Mouse (Mus musculus) gastrocnemius, adult 2 months (tissue): ENCODE measurements around the gene Prkx. TPM values are rescaled to one million over a fixed set of nuclear protein-coding genes. Genes with fewer than 3 reads are reported as not detected.

Source experiments
- DNase-seq: peaks from one replicate; pipeline ENCODE4 v3.0.0; 2022
- H3K27ac ChIP-seq: fragments of 200-600 bp; 2 replicates; pipeline ENCODE4 v1.8.1; 2022; ENCODE audit warnings: mild to moderate bottlenecking
- H3K4me3 ChIP-seq: fragments of 200-600 bp; 2 replicates; pipeline ENCODE4 v1.8.1; 2022; ENCODE audit warnings: mild to moderate bottlenecking, moderate library complexity
- CTCF ChIP-seq: fragments of 200-600 bp; IDR thresholded peaks from 2 replicates; pipeline ENCODE4 v1.8.1; 2022; ENCODE audit warnings: antibody characterized with exemption, mild to moderate bottlenecking, moderate library complexity
- intact Hi-C: fragments of 180-260 bp; cut with DNase I; formaldehyde crosslinking; loops from one replicate; pipeline ENCODE4 v1.15.1; 2025
- long read RNA-seq, 2 experiments: library from polyadenylated mRNA; stranded (forward); transcript quantifications; one replicate each; pipeline ENCODE4 v2.0.0; 2021
- total RNA-seq, 2 experiments: library from RNA; stranded (reverse); gene quantifications; 2 replicates each; pipeline ENCODE4 v1.2.3; 2021

Gene Prkx
- 1 to 10 TPM; 5.8 to 7.4 TPM for total RNA-seq
- long read RNA-seq, experiment 1, full-length matches to known transcripts: 8 of 9 reads
- long read RNA-seq, experiment 1, partial matches to known transcripts: 0 of 9 reads
- long read RNA-seq, experiment 1, other reads (novel, unspliced or antisense): 1 of 9 reads
- long read RNA-seq, experiment 2, full-length matches to known transcripts: 5 of 5 reads
- long read RNA-seq, experiment 2, partial matches to known transcripts: 0 of 5 reads
- long read RNA-seq, experiment 2, other reads (novel, unspliced or antisense): 0 of 5 reads

GRCm38 (mm10) chrX:77796238-77796835 is at the start of gene Prkx:
Gene Prkx, minus strand, starts transcription at chrX:77796278.
- peak within 1 kb of the TSS; percentile 85 for H3K27ac ChIP-seq
- peak; percentile 43 for DNase-seq
- H3K4me3 ChIP-seq: peak within 1 kb of the TSS; percentile 88
- no peak for TF ChIP-seq CTCF
- intact Hi-C loops: loop anchor here (5.0 kb wide), 1 partner anchor 289 kb away; no protein-coding TSS in a partner anchor

- intact Hi-C loops: no loop called here
- TF ChIP-seq CTCF: no peak; the same call in 1 of the 2 replicates
- Histone ChIP-seq H3K4me3 (no peak overlapping the region), H3K27ac (no peak overlapping the region)
- DNase-seq: no peak
Measured at GRCm38 (mm10) chrX:77812031-77812430, 16.0 kb upstream of the Prkx start.

GRCm38 (mm10) chrX:77810608-77811206 is 14.6 kb upstream of the Prkx start:
- peak overlapping the region; percentile 92 for H3K27ac ChIP-seq
- DNase-seq: peak; percentile 40
- peak; percentile 86 for TF ChIP-seq CTCF
- intact Hi-C loops: no loop called here
- H3K4me3 ChIP-seq: peak overlapping the region; percentile 77

- peak; percentile 26 for DNase-seq
Measured at GRCm38 (mm10) chrX:77808602-77809001, 12.5 kb upstream of the Prkx start.

GRCm38 (mm10) chrX:77802293-77802692 is 6.2 kb upstream of the Prkx start:
- TF ChIP-seq CTCF: no peak
- Histone ChIP-seq H3K4me3 (no peak overlapping the region), H3K27ac (no peak overlapping the region)
- intact Hi-C loops: loop anchor here (10.0 kb wide), 1 partner anchor 147 kb away; no protein-coding TSS in a partner anchor
- no peak for DNase-seq

More at GRCm38 (mm10) chrX:77808602-77809001, 12.5 kb upstream of the Prkx start:
- H3K4me3 ChIP-seq: no peak overlapping the region
- intact Hi-C loops: loop anchor here (1.0 to 10.0 kb wide), 2 partner anchors 67 to 154 kb away; no protein-coding TSS in a partner anchor
- TF ChIP-seq CTCF: peak; percentile 75
- H3K27ac ChIP-seq: no peak overlapping the region

- intact Hi-C loops: loop anchor here (10.0 kb wide), 1 partner anchor 147 kb away; no protein-coding TSS in a partner anchor
- TF ChIP-seq CTCF: no peak
- H3K27ac ChIP-seq: no peak overlapping the region
- no peak for DNase-seq
- no peak overlapping the region for H3K4me3 ChIP-seq
Measured at GRCm38 (mm10) chrX:77801543-77801942, 5.5 kb upstream of the Prkx start.

- no peak for DNase-seq
- no peak overlapping the region for H3K27ac ChIP-seq
- H3K4me3 ChIP-seq: no peak overlapping the region
- intact Hi-C loops: loop anchor here (5.0 kb wide), 1 partner anchor 292 kb away; no protein-coding TSS in a partner anchor
- TF ChIP-seq CTCF: no peak
Measured at GRCm38 (mm10) chrX:77799554-77799953, 3.5 kb upstream of the Prkx start.

- Histone ChIP-seq H3K4me3 (no peak overlapping the region), H3K27ac (no peak overlapping the region)
- no peak for DNase-seq
- intact Hi-C loops: loop anchor here (5.0 kb wide), 1 partner anchor 290 kb away; no protein-coding TSS in a partner anchor
- no peak for TF ChIP-seq CTCF
Measured at GRCm38 (mm10) chrX:77797801-77798200, 1.7 kb upstream of the Prkx start.

GRCm38 (mm10) chrX:77796916-77797315 is 838 bp upstream of the Prkx start:
- Histone ChIP-seq H3K4me3 (peak overlapping the region; percentile 88; the same call in 1 of the 2 replicates), H3K27ac (no peak overlapping the region)
- intact Hi-C loops: loop anchor here (5.0 kb wide), 1 partner anchor 290 kb away; no protein-coding TSS in a partner anchor
- DNase-seq: no peak
- no peak for TF ChIP-seq CTCF

- H3K27ac ChIP-seq: peak overlapping the region; percentile 85
- peak; percentile 90 for DNase-seq
- peak overlapping the region; percentile 88 for H3K4me3 ChIP-seq
- intact Hi-C loops: loop anchor here (5.0 kb wide), 1 partner anchor 289 kb away; no protein-coding TSS in a partner anchor
- TF ChIP-seq CTCF: no peak
Measured at GRCm38 (mm10) chrX:77795858-77796174, 262 bp downstream of the Prkx start.

GRCm38 (mm10) chrX:77794962-77795857 is 868 bp downstream of the Prkx start:
- intact Hi-C loops: loop anchor here (5.0 kb wide), 1 partner anchor 288 kb away; no protein-coding TSS in a partner anchor

GRCm38 (mm10) chrX:77788675-77789074 is 7.4 kb downstream of the Prkx start:
- DNase-seq: no peak
- TF ChIP-seq CTCF: no peak
- H3K27ac ChIP-seq: no peak overlapping the region
- intact Hi-C loops: no loop called here
- H3K4me3 ChIP-seq: no peak overlapping the region

More at GRCm38 (mm10) chrX:77794962-77795857, 868 bp downstream of the Prkx start:
- H3K4me3 ChIP-seq: peak overlapping the region; percentile 88
- DNase-seq: peak; percentile 42
- peak overlapping the region; percentile 85 for H3K27ac ChIP-seq
- TF ChIP-seq CTCF: no peak
